Mouse (Mus musculus): ENCODE measurements at regions not wholly inside any gene's neighbourhood (a gene's known extent, or its start where the extent isn't known, plus 50 kb on each side); places are given as distances from the start of the nearest gene placed in this dataset.

- Histone ChIP-seq H3K36me3 (ENCODE audit: control insufficient read depth, insufficient read depth, low read length) (no peaks in the 10 kb centered on the region), H3K9ac (replicated peaks; ENCODE audit: low read depth, low read length) (no peak overlapping the region), H3K27me3 (ENCODE audit: control insufficient read depth, insufficient read depth, low read length) (no peaks in the 10 kb centered on the region), H3K4me1 (ENCODE audit: control insufficient read depth, insufficient read depth, low read length) (no peaks in the 10 kb centered on the region), H3K9me3 (ENCODE audit: control insufficient read depth, low read depth, low read length) (no peaks in the 10 kb centered on the region), H3K27ac (ENCODE audit: low read length) (no peak overlapping the region), H3K4me3 (ENCODE audit: low read depth, low read length) (no peak overlapping the region), H3K4me2 (replicated peaks; ENCODE audit: low read depth, low read length) (no peak overlapping the region)
- no peak for ATAC-seq (ENCODE audit: insufficient number of reproducible peaks, insufficient read depth, low FRiP score, low read depth)
- 62% methylated on average over 3 of the region's 3 CpGs for WGBS
Observed at GRCm38 (mm10) chr3:62882310-62883073, 277.6 kb upstream of the Gpr149 start.

- Histone ChIP-seq H3K9me3 (ENCODE audit: control insufficient read depth, low read depth, low read length) (no peaks in the 10 kb centered on the region), H3K4me2 (replicated peaks; ENCODE audit: low read depth, low read length) (no peak overlapping the region)
Observed at GRCm38 (mm10) chr3:62860731-62861130, 255.8 kb upstream of the Gpr149 start.

GRCm38 (mm10) chr3:62835695-62836476 lies 230.9 kb upstream of the Gpr149 start:
- WGBS: 28% methylated on average over 10 of the region's 10 CpGs
- H3K4me1 ChIP-seq (ENCODE audit: control insufficient read depth, insufficient read depth, low read length): no peaks in the 10 kb centered on the region
- H3K4me2 ChIP-seq (replicated peaks; ENCODE audit: low read depth, low read length): no peak overlapping the region
- no peak overlapping the region for H3K27ac ChIP-seq (ENCODE audit: low read length)
- H3K4me3 ChIP-seq (ENCODE audit: low read depth, low read length): no peak overlapping the region
- ATAC-seq (ENCODE audit: insufficient number of reproducible peaks, insufficient read depth, low FRiP score, low read depth): no peak
- H3K9ac ChIP-seq (replicated peaks; ENCODE audit: low read depth, low read length): no peak overlapping the region
- H3K27me3 ChIP-seq (ENCODE audit: control insufficient read depth, insufficient read depth, low read length): no peaks in the 10 kb centered on the region
- no peaks in the 10 kb centered on the region for H3K9me3 ChIP-seq (ENCODE audit: control insufficient read depth, low read depth, low read length)
- H3K36me3 ChIP-seq (ENCODE audit: control insufficient read depth, insufficient read depth, low read length): no peaks in the 10 kb centered on the region

More at GRCm38 (mm10) chr3:62860731-62861130, 255.8 kb upstream of the Gpr149 start:
- WGBS: 17% methylated on average over 3 of the region's 3 CpGs
- no peaks in the 10 kb centered on the region for H3K4me1 ChIP-seq (ENCODE audit: control insufficient read depth, insufficient read depth, low read length)
- H3K9ac ChIP-seq (replicated peaks; ENCODE audit: low read depth, low read length): no peak overlapping the region
- H3K36me3 ChIP-seq (ENCODE audit: control insufficient read depth, insufficient read depth, low read length): no peaks in the 10 kb centered on the region
- H3K27me3 ChIP-seq (ENCODE audit: control insufficient read depth, insufficient read depth, low read length): no peaks in the 10 kb centered on the region
- no peak overlapping the region for H3K27ac ChIP-seq (ENCODE audit: low read length)
- H3K4me3 ChIP-seq (ENCODE audit: low read depth, low read length): no peak overlapping the region
- ATAC-seq (ENCODE audit: insufficient number of reproducible peaks, insufficient read depth, low FRiP score, low read depth): no peak

GRCm38 (mm10) chr3:62823892-62824291 lies 219.0 kb upstream of the Gpr149 start:
- 87% methylated on average over 3 of the region's 3 CpGs for WGBS
- Histone ChIP-seq H3K27ac (ENCODE audit: low read length) (no peak overlapping the region), H3K27me3 (ENCODE audit: control insufficient read depth, insufficient read depth, low read length) (no peaks in the 10 kb centered on the region), H3K4me1 (ENCODE audit: control insufficient read depth, insufficient read depth, low read length) (no peaks in the 10 kb centered on the region), H3K4me2 (replicated peaks; ENCODE audit: low read depth, low read length) (no peak overlapping the region), H3K9me3 (ENCODE audit: control insufficient read depth, low read depth, low read length) (no peaks in the 10 kb centered on the region), H3K4me3 (ENCODE audit: low read depth, low read length) (no peak overlapping the region), H3K9ac (replicated peaks; ENCODE audit: low read depth, low read length) (no peak overlapping the region), H3K36me3 (ENCODE audit: control insufficient read depth, insufficient read depth, low read length) (no peaks in the 10 kb centered on the region)
- ATAC-seq (ENCODE audit: insufficient number of reproducible peaks, insufficient read depth, low FRiP score, low read depth): no peak

- 35% methylated on average over 2 of the region's 2 CpGs for WGBS
- Histone ChIP-seq H3K4me2 (replicated peaks; ENCODE audit: low read depth, low read length) (no peak overlapping the region), H3K4me3 (ENCODE audit: low read depth, low read length) (no peak overlapping the region), H3K36me3 (ENCODE audit: control insufficient read depth, insufficient read depth, low read length) (no peaks in the 10 kb centered on the region), H3K27me3 (ENCODE audit: control insufficient read depth, insufficient read depth, low read length) (no peaks in the 10 kb centered on the region), H3K4me1 (ENCODE audit: control insufficient read depth, insufficient read depth, low read length) (no peaks in the 10 kb centered on the region), H3K27ac (ENCODE audit: low read length) (no peak overlapping the region), H3K9ac (replicated peaks; ENCODE audit: low read depth, low read length) (no peak overlapping the region), H3K9me3 (ENCODE audit: control insufficient read depth, low read depth, low read length) (no peaks in the 10 kb centered on the region)
- ATAC-seq (ENCODE audit: insufficient number of reproducible peaks, insufficient read depth, low FRiP score, low read depth): peak; percentile 93
Observed at GRCm38 (mm10) chr3:62801044-62801443, 196.1 kb upstream of the Gpr149 start.

- H3K27me3 ChIP-seq (ENCODE audit: control insufficient read depth, insufficient read depth, low read length): no peaks in the 10 kb centered on the region
- H3K27ac ChIP-seq (ENCODE audit: low read length): no peak overlapping the region
- no peaks in the 10 kb centered on the region for H3K36me3 ChIP-seq (ENCODE audit: control insufficient read depth, insufficient read depth, low read length)
- no peak overlapping the region for H3K9ac ChIP-seq (replicated peaks; ENCODE audit: low read depth, low read length)
- no peak for ATAC-seq (ENCODE audit: insufficient number of reproducible peaks, insufficient read depth, low FRiP score, low read depth)
- no peaks in the 10 kb centered on the region for H3K4me1 ChIP-seq (ENCODE audit: control insufficient read depth, insufficient read depth, low read length)
- no peaks in the 10 kb centered on the region for H3K9me3 ChIP-seq (ENCODE audit: control insufficient read depth, low read depth, low read length)
- WGBS: 30% methylated on average over 2 of the region's 2 CpGs
- H3K4me2 ChIP-seq (replicated peaks; ENCODE audit: low read depth, low read length): no peak overlapping the region
- no peak overlapping the region for H3K4me3 ChIP-seq (ENCODE audit: low read depth, low read length)
Observed at GRCm38 (mm10) chr3:62786233-62786632, 181.3 kb upstream of the Gpr149 start.

Data from stomach, embryonic 14.5 days (tissue).